Mouse (Mus musculus) megakaryocyte-erythroid progenitor cell, adult 5-6 weeks (primary cell): Measurements from ENCODE around the gene Plp2. TPM values are rescaled to one million over a fixed set of nuclear protein-coding genes. Genes with fewer than 3 reads are reported as not detected.

Experiments
- ATAC-seq: replicated peaks from 2 replicates; pipeline ENCODE4 v1.8.0; 2016; ENCODE audit warnings: mild to moderate bottlenecking, inconsistent platforms; ENCODE audit not compliant: severe bottlenecking, poor library complexity, low FRiP score, low TSS enrichment
- total RNA-seq, 2 experiments: library from RNA; stranded (forward) in 1 of 2; stranded (reverse) in 1 of 2; fragments of 200-1000, 215-1000 nt in 1 of 2; fragments of >200 nt in 1 of 2; fragmentation: Nextera tagmentation in 1 of 2; gene quantifications; 2 replicates each; pipeline ENCODE4 v1.2.3; 2014 to 2017

Gene Plp2
- total RNA-seq, 2 experiments from 2014 or later, result 26.5 to 82.2 TPM

DNA sequence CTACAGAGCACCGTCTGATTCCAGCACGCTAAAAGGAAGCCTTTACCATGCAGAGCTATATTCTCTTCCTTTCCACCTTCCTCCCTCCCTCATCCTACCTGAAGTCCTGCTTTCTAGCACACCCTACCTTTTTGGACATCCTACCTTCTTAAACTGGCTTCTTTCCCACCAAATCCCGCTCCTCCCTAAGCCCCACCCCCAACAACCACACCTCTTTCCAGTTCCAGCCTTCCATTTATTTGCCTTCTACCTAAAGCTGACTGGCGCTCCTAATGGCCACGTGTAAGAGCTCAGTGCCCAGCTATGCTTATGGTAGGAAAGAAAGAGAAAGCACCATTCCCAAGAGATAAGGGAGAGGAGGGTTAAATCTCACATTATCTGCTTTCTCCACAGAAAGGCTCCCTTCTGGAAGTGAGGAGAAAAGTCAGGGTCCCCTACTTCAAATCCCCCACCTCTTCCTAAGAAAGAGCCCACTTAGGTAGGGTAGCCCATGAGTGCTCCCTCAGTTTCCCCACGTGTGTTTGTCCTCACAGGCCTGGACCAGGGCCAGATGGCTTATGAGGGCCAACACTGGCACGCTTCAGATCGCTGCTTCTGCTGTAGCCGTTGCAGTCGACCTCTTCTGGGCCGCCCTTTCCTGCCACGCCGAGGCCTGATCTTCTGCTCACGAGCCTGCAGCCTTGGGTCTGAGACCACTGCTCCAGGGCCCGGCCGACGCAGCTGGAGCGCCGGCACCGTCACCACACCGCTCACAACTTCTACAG is 5.3 kb downstream of the Plp2 start:
- ATAC-seq, result no peak

DNA sequence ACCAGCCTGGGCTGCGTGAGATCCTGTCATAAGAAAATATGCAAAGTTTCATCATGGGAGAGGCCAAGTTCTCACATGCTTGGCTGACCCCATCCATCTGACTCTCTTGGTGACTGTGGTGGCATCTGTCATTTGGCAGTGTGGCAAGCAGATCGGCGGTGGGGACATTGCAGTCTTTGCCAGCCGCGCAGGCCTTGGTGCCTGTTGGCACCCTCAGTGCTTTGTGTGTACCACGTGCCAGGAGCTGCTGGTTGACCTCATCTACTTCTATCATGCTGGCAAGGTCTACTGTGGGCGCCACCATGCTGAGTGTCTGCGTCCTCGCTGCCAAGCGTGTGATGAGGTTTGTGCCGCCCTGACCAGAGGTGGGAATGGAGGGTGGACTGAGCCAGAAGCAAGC is 6.4 kb downstream of the Plp2 start:
- no peak for ATAC-seq

- no peak for ATAC-seq
Measured at GRCm38 (mm10) chrX:7662936-7663335, 8.3 kb downstream of the Plp2 start.

- no peak for ATAC-seq
Measured at GRCm38 (mm10) chrX:7661086-7661485, 10.1 kb downstream of the Plp2 start.

DNA sequence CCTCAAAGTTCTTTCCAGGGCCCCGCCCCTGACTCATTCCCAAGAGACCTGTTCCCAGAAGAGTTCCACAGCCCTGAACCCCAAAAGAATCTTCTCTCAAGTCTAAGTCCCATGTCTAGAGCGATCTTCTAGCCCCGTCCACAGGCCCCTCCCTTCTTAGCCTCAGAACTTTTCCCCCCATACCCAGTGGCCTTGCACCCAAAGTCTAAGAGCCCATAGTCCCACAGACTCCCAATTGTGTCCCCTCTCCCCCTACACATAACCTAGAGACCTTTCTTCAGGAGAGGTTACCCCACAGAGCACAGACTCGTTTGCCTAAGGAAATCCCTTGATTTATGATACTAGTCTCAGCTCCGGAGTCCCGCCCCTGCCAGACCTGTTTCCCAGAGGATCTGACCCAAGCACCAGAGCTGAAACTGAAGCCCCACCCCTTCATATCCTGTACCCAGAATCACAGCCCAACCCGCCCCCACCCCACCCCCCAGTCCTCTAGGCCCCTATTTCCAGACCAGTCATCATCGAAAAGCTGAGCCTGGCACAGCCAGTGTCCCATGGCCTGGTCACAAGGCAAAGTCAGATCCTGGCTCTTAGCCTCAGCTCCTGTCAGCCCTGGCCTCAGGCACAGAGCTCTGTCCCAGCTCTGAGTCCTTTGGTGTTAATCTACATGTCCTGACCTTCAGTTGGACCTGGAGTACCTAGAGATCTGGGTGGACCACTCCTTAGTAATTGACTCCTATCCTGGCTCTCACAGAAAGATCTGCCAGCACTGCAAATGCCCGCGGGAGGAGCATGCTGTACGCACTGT is 12.2 kb downstream of the Plp2 start:
- no peak for ATAC-seq

GRCm38 (mm10) chrX:7658031-7658784 is 13.0 kb downstream of the Plp2 start:
- ATAC-seq, result no peak

GRCm38 (mm10) chrX:7657221-7657639 is 14.0 kb downstream of the Plp2 start, which contains the start of gene Prickle3:
Prickle3 (plus strand) TSS chrX:7657260.
- peak; percentile 98 for ATAC-seq

DNA sequence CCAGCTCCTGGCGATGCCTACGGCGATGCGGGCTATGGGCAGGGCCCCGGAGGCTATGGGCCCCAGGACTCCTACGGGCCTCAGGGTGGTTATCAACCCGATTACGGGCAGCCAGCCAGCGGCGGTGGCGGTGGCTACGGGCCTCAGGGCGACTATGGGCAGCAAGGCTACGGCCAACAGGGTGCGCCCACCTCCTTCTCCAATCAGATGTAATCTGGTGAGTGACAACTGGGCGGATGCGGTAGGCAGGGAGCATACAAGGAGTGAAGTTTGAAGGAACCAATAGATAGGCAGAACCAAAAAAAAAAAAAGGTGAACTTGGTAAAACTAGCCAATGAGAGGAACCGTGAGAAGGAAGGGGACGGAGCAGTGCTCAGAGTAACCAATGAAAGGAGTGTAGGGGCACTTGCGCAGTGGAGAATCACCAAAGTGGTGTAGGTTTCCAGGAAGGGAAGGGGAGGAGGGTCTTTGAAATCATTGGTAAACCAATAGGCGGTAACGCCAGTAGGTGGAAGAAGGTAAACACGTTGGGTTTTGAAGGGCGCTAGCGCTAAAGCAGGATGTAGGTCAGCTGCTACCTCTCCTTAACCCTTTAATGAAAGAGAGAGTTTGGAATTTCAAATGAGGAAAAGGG is 22.4 kb downstream of the Plp2 start:
- peak; percentile 96 for ATAC-seq

DNA sequence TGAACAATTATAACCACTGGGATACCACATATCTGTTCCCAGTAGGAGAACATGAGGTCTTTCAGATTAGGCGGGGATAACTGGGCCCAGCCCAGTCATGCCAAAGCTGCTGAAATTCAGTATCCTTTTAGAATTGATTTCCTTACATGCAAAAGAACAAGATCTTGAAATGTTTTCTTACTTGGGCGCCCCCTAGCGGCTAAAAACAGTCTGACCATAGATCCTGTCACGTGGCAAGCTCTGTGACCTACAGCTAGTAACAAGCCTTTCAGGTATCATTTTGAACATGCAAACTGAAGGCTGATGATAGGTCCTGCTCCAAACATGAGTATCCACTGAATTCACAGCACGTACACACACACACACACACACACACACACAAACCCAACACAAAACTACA is 25.8 kb downstream of the Plp2 start:
- no peak for ATAC-seq

DNA sequence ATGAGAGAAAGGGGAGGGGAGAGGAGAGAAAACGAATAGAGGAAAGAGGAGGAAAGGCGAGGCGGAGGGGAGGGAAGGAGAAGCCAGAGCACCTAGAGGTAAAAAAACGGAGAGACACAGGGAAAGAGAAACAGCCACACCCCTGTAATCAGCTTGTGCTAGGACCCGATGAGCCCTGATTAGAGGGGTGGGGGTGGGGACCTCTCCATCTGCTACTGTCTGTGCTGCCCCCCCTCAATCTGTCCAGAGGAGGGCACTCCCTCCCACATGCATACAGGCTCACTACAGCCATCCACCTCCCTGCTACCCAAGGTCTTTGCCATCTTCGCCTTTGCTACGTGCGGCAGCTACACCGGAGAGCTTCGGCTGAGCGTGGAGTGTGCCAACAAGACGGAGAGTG is 30.4 kb downstream of the Plp2 start:
- no peak for ATAC-seq

- no peak for ATAC-seq
Measured at GRCm38 (mm10) chrX:7639536-7640325, 31.5 kb downstream of the Plp2 start.

- peak; percentile 85 for ATAC-seq
Measured at GRCm38 (mm10) chrX:7638401-7639091, 32.6 kb downstream of the Plp2 start, which contains the start of gene Syp. Syp (plus strand) TSS chrX:7638471.

- no peak for ATAC-seq
Measured at GRCm38 (mm10) chrX:7635101-7635500, 36.1 kb downstream of the Plp2 start.

GRCm38 (mm10) chrX:7632560-7632959 is 38.6 kb downstream of the Plp2 start:
- no peak for ATAC-seq
